Mouse (Mus musculus): ENCODE results near the gene Filip1. TPM values are rescaled to one million over a fixed set of nuclear protein-coding genes. Genes with fewer than 3 reads are reported as not detected.

The Filip1 gene
- polyA plus RNA-seq, 2 experiments from 2014 or later: 0.40 to 2.0 TPM

Other genes with a start within 250 kb of the Filip1 start
- 10 to 100 TPM; 47.1 to 55.3 TPM for gene Tmem30a, start 219.3 kb downstream of the Filip1 start, polyA plus RNA-seq (2017; shearing (Covaris generic))
- gene Senp6, start 54.1 kb upstream of the Filip1 start, polyA plus RNA-seq (2017; shearing (Covaris generic)): 10 to 100 TPM; 57.9 to 62.8 TPM
- 10 to 100 TPM; 24.1 to 31.3 TPM for gene Myo6, start 152.2 kb upstream of the Filip1 start, polyA plus RNA-seq (2017; shearing (Covaris generic))

All from activated CD4-positive, CD25-positive, alpha-beta regulatory T cell, adult 4 months (primary cell).